Mouse (Mus musculus): ENCODE data around the gene Dgcr6. TPM values are rescaled to one million over a fixed set of nuclear protein-coding genes. Genes with fewer than 3 reads are reported as not detected.

Gene Dgcr6
- polyA plus RNA-seq, 1 experiment from 2014 or later, result 99.0 TPM

DNA sequence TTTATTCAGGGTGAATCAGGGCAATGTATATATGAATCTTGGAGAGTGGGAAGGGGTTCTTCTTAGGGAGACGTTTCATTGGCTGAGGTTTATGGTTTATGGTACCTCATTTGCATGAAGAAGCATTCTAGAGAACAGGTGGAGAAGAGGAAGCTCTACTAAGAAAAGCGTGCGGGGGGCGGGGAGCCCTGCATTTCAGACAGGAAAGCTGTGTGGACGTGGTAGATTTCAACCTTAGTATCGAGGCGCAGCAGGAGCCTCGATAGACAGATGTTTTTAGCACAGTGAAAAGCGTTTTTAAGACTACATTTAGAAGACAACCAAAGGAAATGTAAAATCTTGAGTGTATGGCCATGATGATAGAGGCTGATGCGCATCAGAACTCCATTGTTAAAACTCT is 6.6 kb downstream of the Dgcr6 start:
- no peak overlapping the region for H3K4me2 ChIP-seq (replicated peaks; ENCODE audit: low read depth, low read length)
- H3K9ac ChIP-seq (ENCODE audit: low read depth, low read length), result no peak overlapping the region
- no peak overlapping the region for H3K27ac ChIP-seq (ENCODE audit: low read depth, low read length)
- H3K36me3 ChIP-seq (ENCODE audit: control insufficient read depth, insufficient read depth, low read length), result no peaks in the 10 kb centered on the region
- ATAC-seq (ENCODE audit: low FRiP score, low TSS enrichment), result no peak
- no peaks in the 10 kb centered on the region for H3K27me3 ChIP-seq (ENCODE audit: control insufficient read depth, insufficient read depth, low read length)
- WGBS, result 75% methylated on average over 10 of the region's 10 CpGs
- no peaks in the 10 kb centered on the region for H3K4me1 ChIP-seq (ENCODE audit: control insufficient read depth, insufficient read depth, low read length)
- H3K9me3 ChIP-seq (ENCODE audit: control insufficient read depth, low read length), result no peaks in the 10 kb centered on the region
- no peak overlapping the region for H3K4me3 ChIP-seq (ENCODE audit: low read length)

GRCm38 (mm10) chr16:18061201-18061600 is 8.5 kb downstream of the Dgcr6 start:
- no peak overlapping the region for H3K27ac ChIP-seq (ENCODE audit: low read depth, low read length)
- ATAC-seq (ENCODE audit: low FRiP score, low TSS enrichment), result no peak
- H3K4me2 ChIP-seq (replicated peaks; ENCODE audit: low read depth, low read length), result no peak overlapping the region
- H3K9me3 ChIP-seq (ENCODE audit: control insufficient read depth, low read length), result no peaks in the 10 kb centered on the region
- no peaks in the 10 kb centered on the region for H3K36me3 ChIP-seq (ENCODE audit: control insufficient read depth, insufficient read depth, low read length)
- H3K27me3 ChIP-seq (ENCODE audit: control insufficient read depth, insufficient read depth, low read length), result no peaks in the 10 kb centered on the region
- 81% methylated on average over 11 of the region's 11 CpGs for WGBS
- H3K4me3 ChIP-seq (ENCODE audit: low read length), result no peak overlapping the region
- no peak overlapping the region for H3K9ac ChIP-seq (ENCODE audit: low read depth, low read length)
- H3K4me1 ChIP-seq (ENCODE audit: control insufficient read depth, insufficient read depth, low read length), result no peaks in the 10 kb centered on the region

- Histone ChIP-seq H3K4me1 (ENCODE audit: control insufficient read depth, insufficient read depth, low read length) (0 out of 2 replicates have a peak, but pooled peaks cover 3% of the 10 kb centered on the region), H3K4me2 (replicated peaks; ENCODE audit: low read depth, low read length) (peak overlapping the region; percentile 81), H3K27me3 (ENCODE audit: control insufficient read depth, insufficient read depth, low read length) (no peaks in the 10 kb centered on the region), H3K36me3 (ENCODE audit: control insufficient read depth, insufficient read depth, low read length) (peaks cover 24% of the 10 kb centered on the region; the same call in 1 of the 2 replicates), H3K27ac (ENCODE audit: low read depth, low read length) (peak overlapping the region; percentile 88), H3K9ac (ENCODE audit: low read depth, low read length) (peak overlapping the region; percentile 83), H3K9me3 (ENCODE audit: control insufficient read depth, low read length) (no peaks in the 10 kb centered on the region), H3K4me3 (ENCODE audit: low read length) (peak overlapping the region; percentile 90)
- ATAC-seq (ENCODE audit: low FRiP score, low TSS enrichment), result peak; percentile 99
- under 1% methylated on average over 70 of the region's 81 CpGs for WGBS
These were observed 13.7 kb downstream of the Dgcr6 start for GRCm38 (mm10) chr16:18066060-18067009.

DNA sequence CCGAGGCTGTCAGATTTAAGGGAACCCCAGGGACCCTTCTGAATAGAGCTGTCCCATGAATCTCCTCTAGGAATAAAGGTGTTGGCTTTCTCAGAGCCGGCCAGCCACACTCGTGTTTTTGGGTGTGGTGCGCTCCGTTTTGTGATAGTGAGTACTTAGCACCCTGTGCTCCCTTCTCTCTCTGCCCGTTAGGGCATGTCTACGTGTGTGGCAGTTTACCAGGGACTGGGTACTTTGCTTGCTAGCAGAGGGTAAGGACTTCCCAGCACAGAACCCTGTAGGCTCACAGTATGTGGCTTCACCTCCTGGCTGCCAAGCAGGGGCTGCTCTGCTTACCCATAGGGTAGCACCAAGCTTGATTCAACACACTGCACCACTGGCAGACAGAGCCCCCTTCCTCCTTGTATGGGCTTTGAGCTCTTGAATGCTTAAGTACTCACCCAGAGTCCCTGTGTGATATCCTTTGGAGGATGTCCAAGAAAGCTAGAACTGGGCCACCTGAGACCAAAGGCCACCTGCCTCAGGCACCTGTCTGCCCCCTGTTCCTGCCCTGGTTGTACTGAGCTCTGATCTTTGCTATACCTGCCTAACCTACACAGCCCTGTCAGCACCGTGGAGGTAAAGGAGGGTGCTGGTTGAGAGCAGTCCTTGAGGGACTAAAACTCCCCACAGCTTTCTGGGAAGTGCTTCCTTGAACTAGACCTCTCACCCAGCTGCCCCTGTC is 16.2 kb downstream of the Dgcr6 start:
- ATAC-seq (ENCODE audit: low FRiP score, low TSS enrichment), result no peak
- H3K27ac ChIP-seq (ENCODE audit: low read depth, low read length), result no peak overlapping the region
- WGBS, result 88% methylated on average over 8 of the region's 8 CpGs
- H3K9ac ChIP-seq (ENCODE audit: low read depth, low read length), result no peak overlapping the region
- no peak overlapping the region for H3K4me3 ChIP-seq (ENCODE audit: low read length)
- H3K36me3 ChIP-seq (ENCODE audit: control insufficient read depth, insufficient read depth, low read length), result peaks cover 33% of the 10 kb centered on the region; the same call in 1 of the 2 replicates
- H3K9me3 ChIP-seq (ENCODE audit: control insufficient read depth, low read length), result no peaks in the 10 kb centered on the region
- H3K4me2 ChIP-seq (replicated peaks; ENCODE audit: low read depth, low read length), result no peak overlapping the region
- no peaks in the 10 kb centered on the region for H3K27me3 ChIP-seq (ENCODE audit: control insufficient read depth, insufficient read depth, low read length)
- H3K4me1 ChIP-seq (ENCODE audit: control insufficient read depth, insufficient read depth, low read length), result 0 out of 2 replicates have a peak, but pooled peaks cover 3% of the 10 kb centered on the region

GRCm38 (mm10) chr16:18070798-18071197 is 18.1 kb downstream of the Dgcr6 start:
- 0 out of 2 replicates have a peak, but pooled peaks cover 3% of the 10 kb centered on the region for H3K4me1 ChIP-seq (ENCODE audit: control insufficient read depth, insufficient read depth, low read length)
- H3K27me3 ChIP-seq (ENCODE audit: control insufficient read depth, insufficient read depth, low read length), result no peaks in the 10 kb centered on the region
- no peak overlapping the region for H3K4me2 ChIP-seq (replicated peaks; ENCODE audit: low read depth, low read length)
- 92% methylated on average over 5 of the region's 5 CpGs for WGBS
- no peak overlapping the region for H3K4me3 ChIP-seq (ENCODE audit: low read length)
- H3K9me3 ChIP-seq (ENCODE audit: control insufficient read depth, low read length), result no peaks in the 10 kb centered on the region
- ATAC-seq (ENCODE audit: low FRiP score, low TSS enrichment), result no peak
- H3K36me3 ChIP-seq (ENCODE audit: control insufficient read depth, insufficient read depth, low read length), result peaks cover 33% of the 10 kb centered on the region; the same call in 1 of the 2 replicates
- H3K9ac ChIP-seq (ENCODE audit: low read depth, low read length), result no peak overlapping the region
- H3K27ac ChIP-seq (ENCODE audit: low read depth, low read length), result no peak overlapping the region

DNA sequence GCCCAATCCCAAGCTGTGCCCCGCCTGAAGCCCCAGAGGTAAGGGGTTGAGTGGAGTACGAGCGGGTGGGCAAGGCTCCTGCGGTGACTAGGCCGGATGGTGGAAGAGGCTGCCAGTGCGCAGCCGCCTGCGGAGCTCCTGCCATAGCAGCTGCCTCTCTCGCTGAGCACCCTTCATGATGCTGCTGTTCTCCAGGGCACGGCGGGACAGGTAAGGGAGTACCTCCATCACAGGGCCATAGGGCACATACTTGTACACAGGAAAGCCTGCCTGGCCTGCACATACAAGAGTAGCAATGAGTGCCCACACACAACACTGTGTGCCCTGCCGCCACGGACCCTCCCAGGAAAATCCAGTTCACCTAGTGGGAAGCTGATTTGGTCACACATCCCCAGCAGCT is 19.4 kb downstream of the Dgcr6 start:
- Histone ChIP-seq H3K4me2 (replicated peaks; ENCODE audit: low read depth, low read length) (no peak overlapping the region), H3K4me1 (ENCODE audit: control insufficient read depth, insufficient read depth, low read length) (0 out of 2 replicates have a peak, but pooled peaks cover 2% of the 10 kb centered on the region), H3K4me3 (ENCODE audit: low read length) (no peak overlapping the region), H3K36me3 (ENCODE audit: control insufficient read depth, insufficient read depth, low read length) (peaks cover 38% of the 10 kb centered on the region; the same call in 1 of the 2 replicates), H3K27me3 (ENCODE audit: control insufficient read depth, insufficient read depth, low read length) (no peaks in the 10 kb centered on the region), H3K27ac (ENCODE audit: low read depth, low read length) (no peak overlapping the region), H3K9ac (ENCODE audit: low read depth, low read length) (no peak overlapping the region), H3K9me3 (ENCODE audit: control insufficient read depth, low read length) (no peaks in the 10 kb centered on the region)
- 96% methylated on average over 13 of the region's 13 CpGs for WGBS
- no peak for ATAC-seq (ENCODE audit: low FRiP score, low TSS enrichment)

DNA sequence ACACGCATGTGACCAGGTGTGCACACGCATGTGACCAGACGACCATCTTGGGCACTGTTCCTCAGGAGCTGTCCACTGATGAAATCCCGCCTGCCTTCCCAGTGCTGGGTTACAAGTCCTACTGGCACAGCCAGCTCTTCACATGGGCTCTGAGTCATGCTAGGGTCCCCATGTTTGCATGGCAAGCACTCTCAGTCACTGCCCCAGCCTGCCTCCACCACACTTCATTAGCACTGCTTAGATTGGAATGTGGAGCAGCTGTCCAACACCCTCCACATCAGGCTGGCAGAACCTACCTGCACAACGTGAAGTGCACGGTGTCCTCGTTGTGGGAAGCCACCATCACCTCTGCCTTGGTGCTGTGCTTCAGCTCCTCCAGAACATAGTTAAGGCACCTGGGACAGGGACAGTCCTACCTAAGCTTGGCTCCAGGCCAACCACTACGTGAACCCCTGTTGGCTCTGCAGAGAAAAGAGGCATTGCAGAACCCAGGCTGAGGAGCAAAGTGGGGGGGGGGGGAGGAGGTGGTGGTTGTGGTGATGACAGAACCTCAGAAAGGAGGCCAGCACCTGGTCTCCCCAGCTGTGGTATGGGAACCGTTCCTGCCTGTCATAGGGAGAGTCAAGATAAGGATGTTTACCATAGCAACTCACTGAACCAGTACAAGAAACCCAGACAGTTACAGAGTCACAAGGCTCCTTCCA is 20.8 kb downstream of the Dgcr6 start:
- ATAC-seq (ENCODE audit: low FRiP score, low TSS enrichment), result no peak
- H3K9ac ChIP-seq (ENCODE audit: low read depth, low read length), result no peak overlapping the region
- no peaks in the 10 kb centered on the region for H3K4me1 ChIP-seq (ENCODE audit: control insufficient read depth, insufficient read depth, low read length)
- no peak overlapping the region for H3K4me3 ChIP-seq (ENCODE audit: low read length)
- H3K27ac ChIP-seq (ENCODE audit: low read depth, low read length), result no peak overlapping the region
- H3K9me3 ChIP-seq (ENCODE audit: control insufficient read depth, low read length), result no peaks in the 10 kb centered on the region
- H3K27me3 ChIP-seq (ENCODE audit: control insufficient read depth, insufficient read depth, low read length), result no peaks in the 10 kb centered on the region
- peaks cover 32% of the 10 kb centered on the region; the same call in 1 of the 2 replicates for H3K36me3 ChIP-seq (ENCODE audit: control insufficient read depth, insufficient read depth, low read length)
- H3K4me2 ChIP-seq (replicated peaks; ENCODE audit: low read depth, low read length), result no peak overlapping the region
- WGBS, result 79% methylated on average over 9 of the region's 9 CpGs

- WGBS, result 72% methylated on average over 5 of the region's 5 CpGs
- Histone ChIP-seq H3K27ac (ENCODE audit: low read depth, low read length) (0 out of 2 replicates have a peak overlapping the region, but pooled peaks have one; percentile 37), H3K9ac (ENCODE audit: low read depth, low read length) (no peak overlapping the region), H3K27me3 (ENCODE audit: control insufficient read depth, insufficient read depth, low read length) (no peaks in the 10 kb centered on the region), H3K9me3 (ENCODE audit: control insufficient read depth, low read length) (no peaks in the 10 kb centered on the region), H3K4me1 (ENCODE audit: control insufficient read depth, insufficient read depth, low read length) (no peaks in the 10 kb centered on the region), H3K36me3 (ENCODE audit: control insufficient read depth, insufficient read depth, low read length) (peaks cover 22% of the 10 kb centered on the region; the same call in 1 of the 2 replicates), H3K4me2 (replicated peaks; ENCODE audit: low read depth, low read length) (no peak overlapping the region), H3K4me3 (ENCODE audit: low read length) (no peak overlapping the region)
- no peak for ATAC-seq (ENCODE audit: low FRiP score, low TSS enrichment)
These were observed 22.0 kb downstream of the Dgcr6 start for GRCm38 (mm10) chr16:18074611-18075010.
